Mouse (Mus musculus): ENCODE results near the gene Tm9sf3.

- TF ChIP-seq CTCF (IDR thresholded peaks at IDR 0.05; ENCODE audit: low read depth, low read length): no peak
- TF ChIP-seq EP300 (IDR thresholded peaks at IDR 0.05; ENCODE audit: insufficient read depth, low read depth, low read length): no peak
- no peak for TF ChIP-seq POLR2A (IDR thresholded peaks at IDR 0.05; ENCODE audit: insufficient read depth, low read length)
Observed at GRCm38 (mm10) chr19:41310971-41311703, 47.3 kb upstream of the Tm9sf3 start.
